Mouse (Mus musculus) layer of hippocampus, adult 9-10 months (tissue): ENCODE results near the gene Acat3.
"Not testable (repeated sequence)": the region's sequence is repeated elsewhere in the genome, so short reads cannot be mapped to it uniquely, and the experiment has no call there.

ENCODE experiments used
- DNase-seq: peaks from one replicate; pipeline ENCODE4 v3.0.0; 2022; ENCODE audit warnings: low spot score

The Acat3 gene

GRCm38 (mm10) chr17:12940151-12940805, at the start of gene Acat3:
Gene Acat3, minus strand, starts transcription at chr17:12940600.
- no peak for DNase-seq

- DNase-seq, result not testable (repeated sequence)
These were observed 47.7 kb upstream of the Acat3 start for GRCm38 (mm10) chr17:12988096-12988495.

DNA sequence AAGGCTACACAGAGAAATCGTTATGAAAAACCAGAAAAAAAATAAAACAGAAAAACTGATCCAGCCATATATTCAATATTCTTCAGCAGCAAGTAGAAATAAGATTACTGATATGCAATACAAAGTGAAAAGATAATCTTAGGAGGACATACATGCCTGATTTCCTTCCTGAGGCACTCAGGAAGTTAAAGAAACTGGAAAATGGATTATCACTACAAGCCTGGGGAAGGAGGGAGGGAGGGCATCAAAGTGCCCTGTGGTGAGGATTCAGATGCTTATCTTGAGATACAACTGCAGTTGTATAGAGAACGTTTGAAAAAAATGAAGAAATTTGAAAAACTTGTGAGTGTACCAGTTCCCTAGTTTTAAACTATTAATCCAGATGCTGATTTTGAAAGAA, 43.6 kb upstream of the Acat3 start:
- DNase-seq, result no peak

GRCm38 (mm10) chr17:12978546-12978945, 38.1 kb upstream of the Acat3 start:
- DNase-seq, result no peak

GRCm38 (mm10) chr17:12973851-12974250, 33.5 kb upstream of the Acat3 start:
- no peak for DNase-seq

DNA sequence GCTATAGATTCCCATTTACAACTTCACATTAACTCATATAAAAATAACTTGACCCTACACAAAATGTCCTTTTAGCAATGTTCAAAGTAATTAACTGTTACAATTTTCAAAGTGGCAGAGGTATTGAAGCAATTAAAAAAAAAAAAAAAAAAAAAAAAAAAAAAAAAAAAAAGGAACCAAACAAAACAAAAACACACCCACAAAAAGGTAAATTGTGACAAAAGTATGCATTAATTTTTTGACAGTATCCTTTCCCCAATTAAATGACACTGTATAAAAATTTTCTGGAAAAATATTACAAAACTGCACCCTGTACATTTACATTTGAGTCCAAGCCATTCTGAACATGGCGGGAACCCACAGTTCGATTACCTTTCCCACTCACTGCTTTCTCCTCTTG, 26.8 kb upstream of the Acat3 start:
- DNase-seq, result no peak

DNA sequence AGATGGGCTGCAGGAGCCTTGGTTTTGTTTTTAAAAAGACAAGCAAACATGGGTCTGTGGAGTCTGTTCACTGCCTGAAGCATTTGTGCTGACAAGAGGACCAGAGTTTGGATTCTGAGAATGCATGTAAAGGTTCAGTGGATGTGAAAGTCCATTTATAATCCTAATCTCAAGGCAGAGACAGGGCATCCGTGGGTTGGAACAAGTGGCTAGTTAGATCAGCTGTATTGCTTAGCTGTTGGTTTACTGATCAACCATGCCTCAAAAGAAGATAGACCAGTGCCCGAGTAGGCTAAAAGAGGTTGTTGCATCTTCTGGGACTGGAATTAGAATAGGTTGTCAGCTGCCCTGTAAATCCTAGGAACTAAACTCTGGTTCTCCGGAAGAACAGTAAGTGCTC, 23.1 kb upstream of the Acat3 start:
- no peak for DNase-seq

DNA sequence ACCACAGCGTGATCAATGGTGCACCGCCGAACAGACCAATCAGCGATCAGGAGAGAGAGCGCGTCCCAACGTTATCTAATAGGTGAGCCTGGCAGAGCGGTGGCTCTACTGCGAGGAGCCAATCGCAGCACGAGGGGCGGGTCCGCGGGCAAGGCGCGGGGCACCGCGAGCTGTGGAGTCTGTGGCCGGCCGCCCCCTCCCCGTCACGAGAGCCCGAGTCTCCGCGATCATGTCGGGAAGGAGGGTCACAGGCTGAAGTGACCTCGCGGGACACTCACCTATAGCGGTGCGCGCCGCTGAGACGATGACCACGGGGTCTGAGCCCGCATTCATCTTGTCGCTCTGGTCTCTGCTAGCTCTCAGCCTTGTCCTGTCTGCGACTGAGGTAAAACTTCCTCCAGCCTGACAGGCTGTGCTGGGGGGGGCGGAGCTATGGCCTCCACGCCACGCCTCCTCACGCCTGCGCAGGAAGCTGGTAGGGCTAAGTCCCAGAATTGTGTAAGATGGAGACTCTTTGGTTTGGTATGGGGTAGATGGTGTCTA, 20.0 kb upstream of the Acat3 start, which contains the start of gene Acat2:
Gene Acat2 (minus strand): TSS at position 417 of the 543 bp plus-strand sequence.
- DNase-seq, result peak; percentile 86

DNA sequence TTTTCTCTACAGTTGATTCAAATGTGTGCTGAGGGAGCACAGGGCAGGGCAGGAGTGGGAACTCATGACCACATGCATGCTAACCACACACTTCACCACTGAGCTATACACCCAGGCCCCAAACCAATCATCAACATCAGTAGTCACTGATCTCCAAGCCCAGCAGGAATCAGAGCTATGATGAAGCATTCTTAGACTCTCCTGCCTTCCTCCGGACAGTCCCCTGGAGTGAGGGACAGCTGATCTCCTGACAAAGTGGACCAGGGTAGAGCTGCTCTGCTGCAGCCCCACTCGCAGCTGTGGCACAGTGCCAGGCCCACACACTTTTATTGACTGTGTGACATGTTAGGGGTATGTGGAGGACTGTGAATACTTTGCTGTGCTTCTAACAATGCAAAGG, 19.0 kb upstream of the Acat3 start:
- not testable (repeated sequence) for DNase-seq

DNA sequence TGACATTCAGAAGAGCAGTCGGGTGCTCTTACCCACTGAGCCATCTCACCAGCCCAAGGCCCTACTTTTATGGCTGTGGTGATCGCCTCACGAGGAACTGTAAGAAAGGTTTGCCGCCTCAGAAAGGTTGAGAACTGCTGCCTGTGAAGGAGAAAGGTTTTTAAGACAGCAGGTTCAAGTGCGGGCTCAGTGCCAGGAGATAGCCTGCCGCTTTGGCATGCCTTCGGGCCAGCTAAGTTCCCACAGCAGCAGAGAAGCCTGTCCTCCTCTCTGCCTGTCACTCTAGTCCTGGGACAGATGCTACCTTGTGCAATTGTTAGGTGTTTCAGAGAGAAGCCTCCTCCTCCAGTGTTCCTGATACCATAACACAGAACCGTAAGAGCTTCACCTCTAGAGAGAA, 16.3 kb upstream of the Acat3 start:
- DNase-seq, result no peak

DNA sequence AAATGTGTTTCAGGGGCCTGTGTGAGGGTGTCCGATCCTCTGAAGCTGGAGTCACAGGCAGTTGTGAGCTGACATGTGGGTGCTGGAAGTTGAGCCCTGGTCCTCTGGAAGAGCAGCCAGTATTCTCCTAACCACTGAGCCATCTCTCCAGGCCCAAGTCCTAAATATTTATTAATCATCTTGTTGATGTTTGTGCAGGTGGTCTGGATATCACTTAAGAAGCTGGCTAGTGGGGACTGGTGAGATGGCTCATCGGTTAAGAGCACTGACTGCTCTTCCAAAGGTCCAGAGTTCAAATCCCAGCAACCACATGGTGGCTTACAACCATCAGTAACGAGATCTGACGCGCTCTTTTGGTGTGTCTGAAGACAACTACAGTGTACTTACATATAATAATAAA, 9.3 kb upstream of the Acat3 start:
- DNase-seq, result no peak

DNA sequence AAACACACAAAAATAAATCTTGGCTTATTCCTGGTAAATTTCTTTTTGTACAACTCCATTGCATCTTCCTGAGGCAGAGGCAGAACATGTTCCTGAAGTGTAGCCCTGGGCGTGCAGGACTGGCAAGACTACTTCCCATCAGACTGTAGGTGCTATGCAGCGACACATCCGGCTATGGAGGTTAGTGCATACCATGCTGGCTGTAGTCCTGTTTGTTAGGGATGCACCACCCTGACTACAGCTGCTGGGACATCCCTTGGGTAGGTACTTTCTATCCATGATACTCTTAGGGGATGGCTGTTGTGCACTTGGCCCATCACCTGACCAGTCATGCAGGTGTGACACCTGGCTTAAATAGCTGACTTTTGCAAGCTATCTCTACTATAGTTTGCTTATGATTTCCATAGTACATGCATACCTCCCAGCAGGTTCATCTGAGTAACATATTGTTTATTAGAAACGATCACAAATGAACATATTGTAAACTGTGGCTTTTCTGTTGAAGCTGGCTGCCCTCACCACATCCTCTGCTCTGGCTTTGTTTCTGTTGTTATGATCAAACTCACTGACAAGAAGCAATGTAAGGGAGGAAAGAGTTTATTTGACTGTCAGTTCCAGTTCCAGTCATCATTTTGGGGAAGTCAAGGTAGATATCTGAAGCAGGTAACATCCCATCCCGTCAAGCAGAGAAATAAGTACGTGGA, 2.2 kb upstream of the Acat3 start:
- DNase-seq, result no peak

DNA sequence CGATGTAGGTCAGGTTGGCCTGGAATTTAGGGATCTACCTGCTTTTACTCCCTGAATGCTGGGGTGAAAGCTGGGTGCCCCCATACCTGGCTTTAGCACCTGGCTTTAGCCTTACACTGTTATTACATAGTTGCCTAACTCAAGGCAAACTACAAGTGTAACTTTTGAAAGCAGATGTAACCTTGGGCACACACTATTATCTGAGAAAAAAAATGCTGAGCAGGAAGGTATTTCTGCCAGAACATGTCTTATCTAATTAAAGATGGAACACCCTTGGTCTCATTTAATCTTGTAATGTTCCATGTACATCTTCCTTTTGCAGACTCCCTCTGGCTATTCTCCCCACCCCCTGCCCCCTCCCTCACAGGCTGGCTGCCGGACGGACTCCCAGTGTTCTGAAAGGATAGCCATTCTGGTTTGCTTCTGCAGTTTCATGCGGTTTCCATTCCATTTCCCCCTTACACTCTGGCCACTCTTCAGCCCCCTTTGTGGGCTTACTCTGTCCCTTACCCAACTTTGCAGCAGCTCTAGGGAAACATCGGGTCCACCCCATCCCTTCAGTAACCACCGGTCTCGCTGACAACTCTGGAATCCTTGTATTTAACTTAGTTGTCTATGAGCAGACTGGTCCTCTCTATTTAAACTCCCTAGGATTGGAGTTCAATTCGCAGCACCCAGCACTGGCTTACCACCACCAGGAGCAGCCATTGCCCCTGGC, 1.3 kb upstream of the Acat3 start:
- no peak for DNase-seq

GRCm38 (mm10) chr17:12939377-12940148, 837 bp downstream of the Acat3 start:
- DNase-seq, result not testable (repeated sequence)

DNA sequence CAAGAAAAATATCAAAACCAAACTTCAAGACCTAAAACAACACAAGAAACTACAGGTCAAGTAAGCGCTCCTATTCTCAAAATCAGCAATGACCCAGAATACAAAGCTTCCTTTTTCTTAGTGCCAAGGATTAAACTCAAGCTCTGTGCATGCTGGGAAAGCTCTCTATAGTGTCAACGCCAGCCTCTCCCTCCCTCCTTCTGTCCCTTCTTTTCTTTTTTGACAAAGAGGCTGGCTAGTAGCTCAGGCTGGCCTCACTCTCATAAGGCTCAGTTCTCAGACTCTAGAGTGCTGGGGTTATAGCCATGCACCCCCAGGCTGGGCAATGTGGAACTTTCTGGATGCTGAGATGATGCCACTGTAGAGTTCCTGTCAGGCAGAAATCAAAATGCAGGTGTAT, 2.3 kb downstream of the Acat3 start:
- DNase-seq, result no peak

GRCm38 (mm10) chr17:12937412-12937970, 2.9 kb downstream of the Acat3 start:
- DNase-seq, result no peak

DNA sequence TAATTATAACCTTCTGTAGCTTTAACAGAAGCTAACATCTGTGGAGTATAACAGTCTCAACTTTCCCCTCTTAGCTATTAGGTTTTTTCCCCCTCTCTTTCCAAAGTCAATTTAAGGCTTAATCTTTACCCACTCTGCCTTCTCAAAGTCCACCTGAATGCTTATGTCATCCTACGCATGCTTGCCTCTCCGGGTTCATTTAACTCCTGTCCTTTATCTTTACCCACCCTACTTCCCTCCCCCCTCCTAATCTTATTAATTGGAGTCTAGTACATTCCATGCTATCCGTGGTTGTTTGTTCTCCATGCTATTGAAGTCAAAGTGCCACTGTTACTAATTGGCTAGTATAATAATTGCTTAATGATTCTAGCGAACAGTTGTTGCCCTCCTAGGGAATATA, 4.7 kb downstream of the Acat3 start:
- no peak for DNase-seq

GRCm38 (mm10) chr17:12931576-12931975, 8.8 kb downstream of the Acat3 start:
- not testable (repeated sequence) for DNase-seq

- DNase-seq, result no peak
These were observed 14.7 kb downstream of the Acat3 start for GRCm38 (mm10) chr17:12925703-12926180.

- DNase-seq, result no peak
These were observed 15.4 kb downstream of the Acat3 start for GRCm38 (mm10) chr17:12925001-12925400.

DNA sequence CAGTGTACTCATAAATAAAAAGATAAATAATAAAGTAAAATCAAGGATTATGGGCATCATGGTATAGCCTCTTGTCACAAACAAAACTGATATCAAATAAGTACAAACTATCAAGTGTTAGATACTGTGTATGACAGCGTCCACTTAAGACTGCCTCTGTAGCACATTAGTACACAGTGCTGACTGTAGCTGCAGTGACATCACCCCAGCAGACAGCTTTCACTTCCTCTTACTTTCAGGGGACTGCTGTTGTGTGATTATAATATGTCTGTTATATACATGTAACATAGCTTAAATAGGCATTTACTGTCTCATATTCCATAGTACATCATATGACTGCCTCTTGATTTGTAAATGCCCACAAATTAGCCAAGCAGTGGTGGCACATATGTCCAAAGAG, 19.3 kb downstream of the Acat3 start:
- no peak for DNase-seq
